Mouse (Mus musculus) thymus, adult 18-20 months (tissue): ENCODE results near the gene Tas2r108.
A peak's percentile ranks its signal among the peaks of the same experiment; 100 is the strongest.

Experiments used
- DNase-seq, 2 experiments: peaks; one replicate each; pipeline ENCODE4 v3.0.0; 2022; ENCODE audit warnings: mixed read lengths in 2 of 2

The Tas2r108 gene

DNA sequence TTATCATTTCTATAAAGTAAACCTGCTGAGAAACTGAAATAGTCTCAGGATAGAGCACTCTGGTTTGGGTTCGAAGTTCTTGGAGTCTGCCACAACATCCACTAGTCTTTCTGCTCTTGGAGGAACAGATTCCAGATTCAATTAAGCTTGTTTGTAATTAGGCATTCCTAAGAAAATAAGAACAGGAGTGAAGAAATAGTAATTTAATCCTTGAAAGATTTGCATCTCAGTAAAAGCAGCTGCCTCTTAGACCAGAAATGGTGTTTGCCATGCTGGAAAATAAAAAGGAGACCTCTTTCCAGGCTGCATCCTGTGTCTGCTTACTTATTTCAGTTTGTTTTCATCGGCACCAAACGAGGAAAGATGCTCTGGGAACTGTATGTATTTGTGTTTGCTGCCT lies at the start of gene Tas2r108:
Gene Tas2r108 (plus strand): TSS at position 301 of the 400 bp plus-strand sequence.
- no peak for DNase-seq

DNA sequence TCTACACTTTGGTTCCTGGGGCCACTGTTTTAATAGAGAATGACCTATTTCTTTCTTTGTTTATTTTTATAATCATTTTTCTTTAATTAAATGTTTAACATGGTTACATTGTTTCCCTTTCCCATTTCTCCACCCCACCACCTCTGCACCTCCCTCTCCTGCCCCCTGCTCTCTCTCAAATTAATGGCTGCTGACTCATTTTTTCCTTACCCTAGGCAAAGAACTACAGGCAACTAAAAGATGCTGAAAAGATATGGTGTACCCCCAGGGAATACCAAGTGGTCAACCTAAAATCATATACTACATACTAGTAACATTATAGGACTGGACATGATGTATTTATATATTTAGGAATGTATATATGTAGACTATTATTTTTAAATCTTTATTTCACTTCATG lies 44.7 kb upstream of the Tas2r108 start:
- no peak for DNase-seq

DNA sequence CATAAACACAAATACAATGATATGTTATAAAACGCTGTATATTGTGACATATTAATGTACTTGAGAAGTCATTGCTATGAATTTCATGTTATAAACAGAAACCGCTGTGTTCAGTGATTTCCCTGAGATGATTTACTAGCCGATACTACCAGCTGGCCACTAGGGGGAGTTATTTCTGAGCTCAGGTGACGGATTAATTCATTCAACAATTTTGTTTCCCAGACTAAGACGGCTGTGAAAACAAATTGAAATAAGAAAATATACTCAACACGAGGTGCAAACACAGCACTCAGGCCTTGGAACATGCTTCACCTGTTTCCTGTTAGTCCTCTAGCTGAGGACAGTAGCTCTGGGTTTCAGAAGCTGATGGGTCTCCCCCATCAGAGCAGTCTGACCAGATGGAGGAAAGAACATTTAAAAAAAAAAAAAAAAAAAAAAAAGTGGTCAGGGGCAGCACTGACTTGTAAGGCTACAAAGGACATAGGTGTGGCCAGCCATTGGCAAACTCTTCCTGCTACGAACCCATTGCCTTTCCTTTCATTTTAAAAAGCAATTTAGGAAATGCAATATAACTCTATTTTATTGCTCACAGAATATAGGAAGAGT lies 38.8 kb upstream of the Tas2r108 start:
- no peak for DNase-seq

GRCm38 (mm10) chr6:40465710-40466109 lies 27.6 kb upstream of the Tas2r108 start:
- no peak for DNase-seq

DNA sequence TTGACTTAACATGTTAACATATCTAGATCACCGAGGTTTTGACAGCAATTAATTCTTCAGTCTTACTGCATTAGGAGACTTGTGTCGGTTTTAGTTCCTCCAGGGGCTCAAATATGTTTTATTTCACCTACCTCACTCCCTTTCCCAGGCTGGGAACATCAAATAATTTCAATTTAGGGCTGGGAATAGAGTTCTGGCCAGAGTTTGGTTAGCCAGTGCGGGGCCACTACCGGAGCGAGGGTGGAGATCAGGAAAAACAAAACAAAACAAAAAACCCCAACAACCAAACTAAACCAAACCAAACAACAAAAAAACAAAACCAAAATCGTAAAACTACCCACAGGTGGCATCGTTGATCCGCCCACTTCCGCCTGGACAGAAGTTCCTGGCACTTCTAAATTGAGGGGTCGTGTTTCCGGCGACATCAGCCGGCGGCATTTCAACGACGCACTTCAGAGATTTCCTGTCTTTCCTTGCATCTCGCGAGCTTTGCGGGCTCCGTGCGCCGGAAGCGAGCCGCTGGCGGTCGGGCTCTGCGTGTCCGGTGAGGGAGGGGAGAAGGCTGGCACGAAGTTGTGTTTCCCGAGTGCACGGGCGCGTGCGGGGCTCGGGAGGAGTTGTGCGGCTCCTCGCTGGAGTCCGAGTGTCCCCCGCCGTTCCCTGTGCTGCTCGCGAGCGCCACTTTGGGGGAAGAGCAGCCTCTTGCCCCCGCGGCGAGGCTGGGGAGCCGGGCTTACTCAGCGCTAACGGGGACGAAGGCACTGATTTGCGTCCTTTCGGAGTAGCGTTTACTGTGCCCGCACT lies 22.2 kb upstream of the Tas2r108 start, which contains the start of gene Ssbp1:
Gene Ssbp1 (plus strand): TSS at position 437 of the 804 bp plus-strand sequence.
- DNase-seq: peak; percentile 79 to 90

DNA sequence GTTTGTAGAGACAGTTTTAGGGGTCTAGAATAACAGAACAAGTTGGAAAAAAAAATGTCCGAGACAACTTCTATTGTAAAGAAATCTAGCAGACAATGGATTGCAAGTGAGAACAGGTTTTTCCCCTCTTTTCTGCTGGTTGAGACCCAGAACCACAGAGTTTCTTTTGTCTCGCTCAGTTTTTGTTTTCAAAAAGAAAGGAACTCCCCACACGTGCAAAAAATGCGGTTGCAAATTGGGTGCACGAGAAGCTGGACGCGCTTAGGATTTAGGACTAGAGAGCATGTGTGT lies 21.7 kb upstream of the Tas2r108 start:
- DNase-seq: no peak

GRCm38 (mm10) chr6:40476132-40476531 lies 17.2 kb upstream of the Tas2r108 start:
- DNase-seq: no peak

DNA sequence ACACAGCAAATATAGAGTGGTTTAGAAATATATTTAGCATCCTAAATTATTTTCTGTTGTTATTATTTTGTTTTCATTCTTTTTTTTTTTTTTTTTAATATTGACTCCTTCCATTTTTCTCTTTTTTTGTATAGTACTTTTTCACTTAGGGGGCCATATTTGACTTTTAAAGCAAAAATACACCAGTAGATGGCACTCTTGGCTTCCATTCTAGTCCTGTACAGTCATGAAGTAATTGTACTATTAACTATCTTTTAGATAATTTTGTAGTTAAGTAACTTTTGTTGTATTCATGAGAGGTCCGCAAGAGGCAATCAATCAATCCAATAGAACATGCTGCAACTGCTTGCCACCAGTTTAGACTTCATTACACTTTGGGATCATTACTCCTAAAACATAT lies 13.6 kb upstream of the Tas2r108 start:
- DNase-seq: no peak

DNA sequence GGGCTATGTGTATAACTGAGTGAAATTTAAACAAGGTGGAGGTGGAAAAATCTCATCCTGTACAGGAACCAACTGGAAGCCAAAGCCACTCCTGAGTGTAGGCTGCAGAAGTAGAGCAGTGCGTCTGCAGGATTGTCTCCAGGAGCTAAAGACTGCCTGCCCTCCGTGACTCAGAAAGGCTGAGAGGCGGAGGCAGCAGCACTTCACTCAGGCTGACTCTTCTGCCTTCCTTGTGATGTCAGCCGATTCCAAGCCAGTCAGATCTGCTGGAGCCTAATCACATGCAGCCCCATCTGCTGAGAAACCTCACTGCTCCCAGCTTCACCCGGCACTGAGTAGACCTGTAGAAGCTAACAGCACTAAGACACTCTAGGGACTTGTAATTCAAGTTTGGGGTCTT lies 11.0 kb upstream of the Tas2r108 start:
- DNase-seq: no peak

DNA sequence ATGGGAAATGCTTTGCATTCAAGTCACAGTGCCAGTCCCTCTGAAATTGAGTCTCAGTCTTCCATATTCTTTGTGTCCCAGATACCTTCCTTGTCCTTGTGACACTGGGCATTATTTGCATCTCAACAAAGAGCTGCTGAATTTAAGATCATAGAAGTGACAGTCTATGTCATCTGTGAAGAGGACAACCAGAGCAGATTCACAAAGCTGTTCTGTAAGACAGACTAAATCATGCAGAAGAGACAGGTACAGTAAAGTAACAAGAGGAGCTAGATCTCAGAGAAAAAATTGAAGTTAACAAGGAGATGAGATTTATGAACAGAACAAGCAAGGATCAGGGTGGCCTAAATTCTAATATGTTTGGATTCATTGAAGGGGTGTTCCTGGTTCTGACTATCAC lies 2.4 kb upstream of the Tas2r108 start, which contains the start of gene Tas2r137:
Gene Tas2r137 (plus strand): TSS at position 301 of the 400 bp plus-strand sequence.
- DNase-seq: no peak

- no peak for DNase-seq
Observed at GRCm38 (mm10) chr6:40519408-40519807, 26.1 kb downstream of the Tas2r108 start, which contains the start of gene Prss37. TSS of gene Prss37 (minus strand) at chr6:40519508.
